Mouse (Mus musculus) bone marrow macrophage, adult 2 months (primary cell): ENCODE data around the gene Vti1a. TPM values are rescaled to one million over a fixed set of nuclear protein-coding genes. Genes with fewer than 3 reads are reported as not detected.

Source experiments
- H3K27ac ChIP-seq: 2 replicates; pipeline ENCODE4 v1.5.1; 2012; ENCODE audit warnings: low read depth, low read length; ENCODE audit not compliant: insufficient read depth
- H3K4me1 ChIP-seq: 2 replicates; pipeline ENCODE4 v1.6.1; 2012; ENCODE audit warnings: low read length; ENCODE audit not compliant: control insufficient read depth, insufficient read depth
- H3K4me3 ChIP-seq: 2 replicates; pipeline ENCODE4 v1.5.1; 2012; ENCODE audit warnings: mild to moderate bottlenecking, low read length, moderate library complexity; ENCODE audit not compliant: insufficient read depth
- CTCF ChIP-seq: IDR thresholded peaks from 2 replicates; pipeline ENCODE4 v1.5.1; 2012; ENCODE audit warnings: low read depth, mild to moderate bottlenecking, low read length, moderate library complexity
- POLR2A ChIP-seq: IDR thresholded peaks from 2 replicates; pipeline ENCODE4 v1.6.1; 2012; ENCODE audit warnings: mild to moderate bottlenecking, low read depth, low read length, borderline replicate concordance
- polyA plus RNA-seq: library from polyadenylated mRNA; stranded (reverse); fragments of >200 nt; gene quantifications from 2 replicates; pipeline ENCODE4 v1.2.4, GENCODE M21; 2012; ENCODE audit not compliant: missing spikeins, insufficient read depth, insufficient read length

Vti1a gene
- polyA plus RNA-seq, 1 experiment, result 31.7 TPM

GRCm38 (mm10) chr19:55571486-55571885 is 255.4 kb downstream of the Vti1a start:
- TF ChIP-seq POLR2A (no peak), CTCF (no peak)
- H3K27ac ChIP-seq, result no peak overlapping the region
- peaks cover 29% of the 10 kb centered on the region for H3K4me1 ChIP-seq
- no peak overlapping the region for H3K4me3 ChIP-seq

GRCm38 (mm10) chr19:55577306-55578042 is 261.4 kb downstream of the Vti1a start:
- H3K4me3 ChIP-seq, result no peak overlapping the region
- TF ChIP-seq CTCF (no peak), POLR2A (no peak)
- H3K4me1 ChIP-seq, result peaks cover 8% of the 10 kb centered on the region; the same call in 1 of the 2 replicates
- no peak overlapping the region for H3K27ac ChIP-seq

GRCm38 (mm10) chr19:55578094-55579085 is 262.3 kb downstream of the Vti1a start:
- TF ChIP-seq CTCF (no peak), POLR2A (no peak)
- Histone ChIP-seq H3K27ac (no peak overlapping the region), H3K4me1 (peaks cover 8% of the 10 kb centered on the region; the same call in 1 of the 2 replicates), H3K4me3 (no peak overlapping the region)

- Histone ChIP-seq H3K4me3 (no peak overlapping the region), H3K4me1 (peaks cover 8% of the 10 kb centered on the region; the same call in 1 of the 2 replicates), H3K27ac (no peak overlapping the region)
- TF ChIP-seq POLR2A, result no peak
- no peak for TF ChIP-seq CTCF
These were observed 263.2 kb downstream of the Vti1a start for GRCm38 (mm10) chr19:55579310-55579709.

- Histone ChIP-seq H3K4me1 (peaks cover 9% of the 10 kb centered on the region), H3K4me3 (no peak overlapping the region), H3K27ac (no peak overlapping the region)
- no peak for TF ChIP-seq CTCF
- TF ChIP-seq POLR2A, result no peak
These were observed 264.1 kb downstream of the Vti1a start for GRCm38 (mm10) chr19:55580152-55580551.

GRCm38 (mm10) chr19:55580667-55581066 is 264.6 kb downstream of the Vti1a start:
- Histone ChIP-seq H3K4me1 (peaks cover 14% of the 10 kb centered on the region), H3K4me3 (no peak overlapping the region), H3K27ac (no peak overlapping the region)
- TF ChIP-seq POLR2A (no peak), CTCF (no peak)

- Histone ChIP-seq H3K27ac (no peak overlapping the region), H3K4me3 (no peak overlapping the region), H3K4me1 (peaks cover 21% of the 10 kb centered on the region)
- TF ChIP-seq POLR2A, result no peak
- TF ChIP-seq CTCF, result no peak
These were observed 267.0 kb downstream of the Vti1a start for GRCm38 (mm10) chr19:55582896-55583653.

GRCm38 (mm10) chr19:55585270-55586224 is 269.5 kb downstream of the Vti1a start:
- Histone ChIP-seq H3K4me1 (peaks cover 21% of the 10 kb centered on the region), H3K4me3 (peak overlapping the region; percentile 18; the same call in 1 of the 2 replicates), H3K27ac (peak overlapping the region; percentile 50)
- no peak for TF ChIP-seq POLR2A
- no peak for TF ChIP-seq CTCF
